Mouse (Mus musculus) heart, adult 2 months (tissue): Measurements from ENCODE around the gene Il22ra1.

Experiments
- CTCF ChIP-seq: fragments of 200-600 bp; IDR thresholded peaks from 2 replicates; pipeline ENCODE4 v1.8.1; 2022; ENCODE audit warnings: antibody characterized with exemption, mild to moderate bottlenecking, moderate library complexity
- POLR2A ChIP-seq: fragments of 200-500 bp; IDR thresholded peaks from 2 replicates; pipeline ENCODE4 v1.6.1; 2011; ENCODE audit warnings: mild to moderate bottlenecking, low read depth, low read length, control low read depth; ENCODE audit not compliant: insufficient read depth

- peak; percentile 61 for TF ChIP-seq CTCF
- TF ChIP-seq POLR2A: no peak
Measured at GRCm38 (mm10) chr4:135768572-135769526, 40.9 kb downstream of the Il22ra1 start.
